Mouse (Mus musculus) B cell, adult 62 days (primary cell): Measurements from ENCODE around the gene Slc6a3. TPM values are rescaled to one million over a fixed set of nuclear protein-coding genes. Genes with fewer than 3 reads are reported as not detected.

Source experiments
- total RNA-seq: library from RNA; stranded (reverse); gene quantifications from 4 replicates; pipeline ENCODE4 v1.2.4, GENCODE M21; 2023

Slc6a3 gene
- not detected in 4 replicates for total RNA-seq

DNA sequence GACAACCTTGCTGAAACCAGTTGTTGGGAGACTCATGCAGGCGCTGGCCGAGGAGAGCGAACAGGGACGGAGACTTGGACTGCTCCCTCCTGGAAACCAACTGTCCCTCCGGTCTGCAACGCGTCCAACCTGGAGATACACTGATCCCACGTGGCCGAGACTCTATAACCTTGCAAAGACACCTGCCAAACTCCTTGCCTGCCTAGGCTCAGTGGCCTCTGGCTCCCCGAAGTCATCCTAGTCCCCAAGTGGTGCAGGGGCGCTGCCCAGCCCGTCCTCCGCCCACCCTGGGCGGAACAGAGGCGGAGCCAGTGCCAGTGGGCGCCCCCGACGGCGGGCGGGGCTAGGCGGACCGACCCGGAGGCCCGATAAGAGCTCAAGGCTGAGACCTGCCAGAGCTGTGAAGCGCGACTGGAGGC, at the start of gene Slc6a3:
TSS of gene Slc6a3 (plus strand) at position 345 of the 419 bp plus-strand sequence.

DNA sequence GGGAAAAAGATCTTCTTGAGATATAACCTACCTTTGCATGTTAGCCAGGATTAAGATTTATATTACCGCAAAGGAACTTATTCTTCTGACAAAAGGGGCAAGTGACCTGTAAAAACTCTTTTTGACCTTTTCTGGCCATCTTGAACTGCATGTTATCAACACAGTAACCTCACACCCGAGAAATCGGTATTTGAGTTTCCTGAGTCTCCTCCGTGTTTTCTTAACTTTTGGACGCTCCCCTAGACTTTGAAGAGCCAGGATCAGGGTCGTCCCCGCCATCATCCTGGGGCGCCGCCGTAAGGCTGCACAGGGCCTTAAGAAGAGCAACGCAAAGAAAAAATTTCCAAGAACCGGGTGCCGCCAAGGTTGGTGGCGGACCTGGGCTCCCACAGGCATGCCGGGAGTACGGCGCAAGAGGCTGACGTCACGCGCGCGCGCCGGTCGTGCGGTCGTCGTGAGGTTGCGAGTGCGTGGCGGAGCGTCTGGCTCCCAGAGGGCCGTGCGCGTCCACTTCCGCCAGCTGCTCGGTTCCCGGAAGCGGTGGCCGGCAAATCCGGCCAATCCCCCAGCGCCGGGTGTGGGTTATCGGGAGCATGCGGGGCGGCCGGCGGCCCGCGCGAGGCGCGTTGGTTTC, 67.1 kb downstream of the Slc6a3 start, which contains the start of gene Clptm1l:
TSS of gene Clptm1l (plus strand) at position 485 of the 634 bp plus-strand sequence.

DNA sequence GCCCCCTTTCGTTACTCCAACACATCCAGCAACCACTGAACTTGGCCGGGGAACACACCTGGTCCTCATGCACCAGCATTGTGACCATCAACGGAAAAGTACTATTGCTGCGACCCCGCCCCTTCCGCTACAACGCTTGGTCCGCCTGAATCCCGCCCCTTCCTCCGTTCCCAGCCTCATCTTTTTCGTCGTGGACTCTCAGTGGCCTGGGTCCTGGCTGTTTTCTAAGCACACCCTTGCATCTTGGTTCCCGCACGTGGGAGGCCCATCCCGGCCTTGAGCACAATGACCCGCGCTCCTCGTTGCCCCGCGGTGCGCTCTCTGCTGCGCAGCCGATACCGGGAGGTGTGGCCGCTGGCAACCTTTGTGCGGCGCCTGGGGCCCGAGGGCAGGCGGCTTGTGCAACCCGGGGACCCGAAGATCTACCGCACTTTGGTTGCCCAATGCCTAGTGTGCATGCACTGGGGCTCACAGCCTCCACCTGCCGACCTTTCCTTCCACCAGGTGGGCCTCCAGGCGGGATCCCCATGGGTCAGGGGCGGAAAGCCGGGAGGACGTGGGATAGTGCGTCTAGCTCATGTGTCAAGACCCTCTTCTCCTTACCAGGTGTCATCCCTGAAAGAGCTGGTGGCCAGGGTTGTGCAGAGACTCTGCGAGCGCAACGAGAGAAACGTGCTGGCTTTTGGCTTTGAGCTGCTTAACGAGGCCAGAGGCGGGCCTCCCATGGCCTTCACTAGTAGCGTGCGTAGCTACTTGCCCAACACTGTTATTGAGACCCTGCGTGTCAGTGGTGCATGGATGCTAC, 90.4 kb downstream of the Slc6a3 start, which contains the start of gene Tert:
TSS of gene Tert (plus strand) at position 167 of the 805 bp plus-strand sequence.

Other genes with a start within 250 kb of the Slc6a3 start
- 23.1 to 30.5 TPM (median 25.0 TPM) in 4 replicates for gene Mrpl36, start 208.2 kb upstream of the Slc6a3 start, total RNA-seq
- 45.6 to 61.2 TPM (median 47.3 TPM) in 4 replicates for gene Ndufs6, start 208.2 kb upstream of the Slc6a3 start, total RNA-seq
- 118 to 132 TPM (median 126 TPM) in 4 replicates for gene Lpcat1, start 69.5 kb upstream of the Slc6a3 start, total RNA-seq
- gene Clptm1l, start 67.3 kb downstream of the Slc6a3 start, total RNA-seq = 103 to 118 TPM (median 114 TPM) in 4 replicates
- gene Tert, start 90.2 kb downstream of the Slc6a3 start, total RNA-seq = 3.5 to 6.9 TPM (median 4.7 TPM) in 4 replicates
- gene Slc6a18, start 141.3 kb downstream of the Slc6a3 start, total RNA-seq = not detected in 4 replicates
- not detected in 4 replicates for gene Slc6a19, start 168.1 kb downstream of the Slc6a3 start, total RNA-seq
- 8.8 to 11.9 TPM (median 9.7 TPM) in 4 replicates for gene Slc12a7, start 196.3 kb downstream of the Slc6a3 start, total RNA-seq